Mouse (Mus musculus): ENCODE measurements around the gene E330017A01Rik. TPM values are rescaled to one million over a fixed set of nuclear protein-coding genes. Genes with fewer than 3 reads are reported as not detected.
A peak's percentile ranks its signal among the peaks of the same experiment; 100 is the strongest.
"Not testable (repeated sequence)": the region's sequence is repeated elsewhere in the genome, so short reads cannot be mapped to it uniquely, and the experiment has no call there.

Gene E330017A01Rik
- polyA plus RNA-seq, 1 experiment from 2014 or later, result not detected

DNA sequence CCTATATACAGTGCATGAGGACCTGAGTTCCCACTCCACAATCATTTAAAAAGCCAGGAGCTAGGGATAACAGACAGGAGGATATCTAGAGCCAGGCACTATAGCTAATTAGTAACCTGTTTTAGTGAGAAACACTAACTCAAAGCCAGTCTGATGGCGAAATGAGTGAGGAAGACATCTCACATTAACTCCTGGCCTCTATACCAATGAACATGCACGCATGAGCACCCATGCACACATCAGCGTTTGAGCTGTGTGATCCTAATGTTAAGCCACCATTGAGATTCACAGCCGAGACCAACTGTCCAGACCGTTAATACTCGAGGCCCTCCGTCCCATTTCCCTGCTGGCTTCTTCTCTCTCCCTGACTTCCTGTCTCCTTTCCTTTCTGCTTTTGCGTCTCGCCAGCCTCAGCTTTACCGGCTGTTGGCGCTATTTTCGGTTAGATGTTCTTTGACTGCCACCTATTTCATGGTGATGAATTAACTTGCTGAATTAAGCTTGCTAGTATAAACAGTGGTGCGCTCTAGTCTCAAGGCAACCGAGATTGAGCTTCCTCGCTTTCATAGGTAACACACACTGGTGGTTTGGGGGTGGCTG, 35.4 kb upstream of the E330017A01Rik start:
- Histone ChIP-seq H3K27ac (peak overlapping the region; percentile 99), H3K9ac (peak overlapping the region; percentile 99), H3K4me3 (replicated peaks) (peak overlapping the region; percentile 97), H3K36me3 (peaks cover 73% of the 10 kb centered on the region), H3K9me3 (replicated peaks) (no peaks in the 10 kb centered on the region), H3K4me2 (peak overlapping the region; percentile 79), H3K4me1 (replicated peaks) (peaks cover 66% of the 10 kb centered on the region), H3K27me3 (no peaks in the 10 kb centered on the region)
- 86% methylated on average over 15 of the region's 15 CpGs for WGBS (ENCODE audit: insufficient replicate concordance)
- ATAC-seq (ENCODE audit: low read depth), result no peak
- DNase-seq, result no peak

DNA sequence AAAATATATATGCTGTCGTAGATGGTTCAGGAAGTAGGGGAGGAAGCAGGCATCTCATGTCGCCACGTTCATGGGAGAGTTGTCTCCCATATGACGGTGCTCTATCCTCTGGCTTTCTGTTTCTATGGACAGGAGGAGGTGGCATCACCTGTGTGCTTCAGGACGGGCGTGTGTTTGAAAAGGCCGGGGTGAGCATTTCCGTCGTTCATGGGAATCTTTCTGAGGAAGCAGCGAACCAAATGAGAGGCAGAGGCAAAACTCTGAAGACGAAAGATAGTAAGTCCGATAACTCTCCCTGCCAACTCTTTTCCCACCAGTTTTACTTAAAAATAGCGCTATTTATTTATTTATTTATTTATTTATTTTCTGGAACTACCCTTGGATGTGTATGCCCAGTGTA, 33.9 kb upstream of the E330017A01Rik start:
- Histone ChIP-seq H3K4me3 (replicated peaks) (peak overlapping the region; percentile 97), H3K4me2 (peak overlapping the region; percentile 79), H3K36me3 (peaks cover 59% of the 10 kb centered on the region), H3K4me1 (replicated peaks) (peaks cover 67% of the 10 kb centered on the region), H3K9ac (peak overlapping the region; percentile 99), H3K9me3 (replicated peaks) (no peaks in the 10 kb centered on the region), H3K27me3 (no peaks in the 10 kb centered on the region), H3K27ac (peak overlapping the region; percentile 99)
- 36% methylated on average over 13 of the region's 13 CpGs for WGBS (ENCODE audit: insufficient replicate concordance)
- DNase-seq (no peak), ATAC-seq (ENCODE audit: low read depth) (no peak)

DNA sequence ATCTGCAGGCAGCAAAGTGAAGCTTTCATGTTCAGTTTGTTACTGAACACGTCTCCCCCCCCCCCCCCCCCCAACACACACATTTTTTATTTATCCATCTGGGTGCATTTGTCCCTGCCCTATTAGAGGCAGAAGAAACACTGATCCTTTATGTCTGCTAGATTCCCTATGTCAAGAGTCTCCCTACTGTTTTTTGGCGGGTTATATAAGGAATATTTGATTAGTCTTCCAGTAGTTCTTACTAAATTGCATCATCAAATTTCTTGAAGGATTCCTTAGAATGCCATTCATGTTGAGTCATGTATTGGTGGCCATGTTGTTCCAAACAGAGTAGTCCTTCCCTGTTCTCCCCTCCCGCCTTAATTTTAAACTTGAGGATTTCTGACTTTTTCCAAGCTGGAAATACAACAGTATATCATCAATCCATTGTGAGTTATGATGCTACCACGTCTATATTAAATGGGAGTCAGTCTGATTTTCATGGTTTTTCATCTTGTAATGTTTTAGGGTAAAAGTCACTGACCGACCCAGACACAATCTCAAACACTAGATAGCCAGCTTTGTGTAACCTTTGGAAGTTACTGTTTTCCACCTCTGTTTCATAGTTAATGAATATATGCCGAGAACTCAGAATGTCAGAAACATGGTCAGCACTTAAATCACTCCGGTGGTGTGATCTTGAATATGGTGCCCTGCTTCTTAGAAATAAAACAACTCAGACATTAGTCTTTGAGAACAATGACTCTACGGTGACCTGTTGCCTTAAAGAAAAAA, 32.9 kb upstream of the E330017A01Rik start:
- peak overlapping the region; percentile 97 for H3K4me3 ChIP-seq (replicated peaks)
- no peak for ATAC-seq (ENCODE audit: low read depth)
- peak overlapping the region; percentile 99 for H3K9ac ChIP-seq
- peaks cover 69% of the 10 kb centered on the region for H3K4me1 ChIP-seq (replicated peaks)
- H3K36me3 ChIP-seq, result peaks cover 50% of the 10 kb centered on the region
- H3K27me3 ChIP-seq, result no peaks in the 10 kb centered on the region
- WGBS (ENCODE audit: insufficient replicate concordance), result 23% methylated on average over 8 of the region's 8 CpGs
- no peaks in the 10 kb centered on the region for H3K9me3 ChIP-seq (replicated peaks)
- H3K27ac ChIP-seq, result peak overlapping the region; percentile 99
- no peak for DNase-seq
- H3K4me2 ChIP-seq, result peak overlapping the region; percentile 79

DNA sequence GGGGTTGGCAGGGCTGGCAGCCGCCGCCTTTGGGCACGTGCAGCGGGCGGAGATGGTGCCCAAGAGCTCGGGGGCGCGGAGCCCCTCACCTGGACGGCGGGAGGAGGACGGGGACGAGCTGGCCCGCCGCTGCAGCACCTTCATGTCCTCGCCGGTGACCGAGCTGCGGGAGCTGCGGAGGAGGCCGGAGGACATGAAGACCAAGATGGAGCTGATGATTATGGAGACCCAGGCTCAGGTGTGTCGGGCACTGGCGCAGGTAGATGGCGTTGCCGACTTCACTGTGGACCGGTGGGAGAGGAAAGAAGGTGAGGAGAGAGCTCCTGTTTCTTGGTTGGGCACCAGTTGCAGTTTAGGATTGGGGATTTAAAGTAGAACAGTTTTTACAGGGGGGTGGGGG, 32.1 kb upstream of the E330017A01Rik start:
- H3K27me3 ChIP-seq, result no peaks in the 10 kb centered on the region
- peak overlapping the region; percentile 97 for H3K4me3 ChIP-seq (replicated peaks)
- H3K36me3 ChIP-seq, result peaks cover 42% of the 10 kb centered on the region
- peak overlapping the region; percentile 99 for H3K9ac ChIP-seq
- H3K27ac ChIP-seq, result peak overlapping the region; percentile 99
- H3K9me3 ChIP-seq (replicated peaks), result no peaks in the 10 kb centered on the region
- H3K4me1 ChIP-seq (replicated peaks), result peaks cover 69% of the 10 kb centered on the region
- DNase-seq (no peak), ATAC-seq (ENCODE audit: low read depth) (no peak)
- WGBS (ENCODE audit: insufficient replicate concordance), result under 1% methylated on average over 25 of the region's 25 CpGs
- peak overlapping the region; percentile 79 for H3K4me2 ChIP-seq

DNA sequence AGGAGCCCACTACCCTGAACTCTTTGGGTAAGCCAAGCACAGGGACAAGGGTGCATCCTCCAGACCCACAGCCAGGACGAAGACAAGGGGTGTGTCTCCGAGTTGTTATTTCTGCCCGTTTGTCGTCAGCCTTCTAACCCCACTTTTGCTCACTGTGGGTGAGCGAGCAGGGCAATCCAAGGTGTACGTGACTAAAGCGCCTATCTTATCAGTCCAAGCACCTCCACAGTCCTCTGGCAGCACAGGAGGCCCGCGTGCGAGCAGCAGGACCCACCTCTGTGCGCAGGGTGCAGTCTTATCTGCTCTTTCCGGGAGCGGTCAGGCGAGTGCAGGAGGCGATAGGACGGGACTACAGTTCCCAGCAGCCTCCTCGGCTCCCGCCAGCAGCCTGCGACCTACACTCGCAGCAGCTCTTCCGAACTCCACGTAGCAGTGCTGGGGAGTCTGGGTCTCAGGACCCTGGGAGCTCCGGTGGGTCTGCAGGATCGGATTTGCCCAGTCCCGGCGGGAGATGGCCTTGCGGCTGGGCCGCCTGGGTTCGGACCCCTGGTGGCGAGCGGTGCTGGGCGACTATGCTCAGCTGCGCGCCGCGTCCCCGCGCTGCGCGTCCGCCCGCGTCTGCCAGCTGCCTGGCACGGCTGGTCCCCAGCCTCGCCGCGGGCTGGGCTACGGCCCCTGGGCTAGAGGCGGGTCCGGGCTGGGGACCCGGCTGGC, 31.5 kb upstream of the E330017A01Rik start, which contains the start of gene Cpox:
Gene Cpox, plus strand, starts transcription at position 376 of the 714 bp plus-strand sequence.
- Histone ChIP-seq H3K27me3 (no peaks in the 10 kb centered on the region), H3K27ac (peak within 1 kb of the TSS; percentile 99), H3K9ac (peak within 1 kb of the TSS; percentile 99), H3K4me3 (replicated peaks) (peak within 1 kb of the TSS; percentile 97), H3K4me2 (peak within 1 kb of the TSS; percentile 79), H3K36me3 (peaks cover 37% of the 10 kb centered on the region), H3K9me3 (replicated peaks) (no peaks in the 10 kb centered on the region), H3K4me1 (replicated peaks) (peaks cover 69% of the 10 kb centered on the region)
- WGBS (ENCODE audit: insufficient replicate concordance), result under 1% methylated on average over 51 of the region's 51 CpGs
- ATAC-seq (ENCODE audit: low read depth) (peak; percentile 96), DNase-seq (peak; percentile 98)

DNA sequence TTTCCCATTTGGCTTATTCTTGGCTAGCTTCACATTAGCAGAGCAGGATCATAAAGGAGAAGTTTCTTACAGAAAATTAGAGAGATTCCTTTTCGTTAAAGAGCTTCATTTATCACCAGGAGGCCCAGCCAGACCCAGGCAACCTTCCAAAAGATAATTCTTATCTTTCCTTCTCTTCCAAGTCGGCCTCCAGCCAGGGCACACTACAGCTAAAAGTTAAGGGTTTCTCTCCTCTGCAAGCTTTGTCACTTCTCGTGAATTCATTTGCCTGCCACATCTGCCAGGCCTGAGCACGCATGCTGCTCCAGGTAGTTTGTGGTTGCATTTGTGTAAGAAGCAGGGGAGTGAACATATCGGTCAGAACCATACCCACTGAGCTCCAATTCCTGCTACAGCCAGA, 30.7 kb upstream of the E330017A01Rik start:
- WGBS (ENCODE audit: insufficient replicate concordance), result 12% methylated on average over 5 of the region's 5 CpGs
- peaks cover 69% of the 10 kb centered on the region for H3K4me1 ChIP-seq (replicated peaks)
- no peaks in the 10 kb centered on the region for H3K27me3 ChIP-seq
- H3K27ac ChIP-seq, result peak overlapping the region; percentile 99
- H3K4me2 ChIP-seq, result peak overlapping the region; percentile 79
- ATAC-seq (ENCODE audit: low read depth) (peak; percentile 30), DNase-seq (peak; percentile 74)
- H3K9me3 ChIP-seq (replicated peaks), result no peaks in the 10 kb centered on the region
- H3K9ac ChIP-seq, result peak overlapping the region; percentile 99
- peaks cover 29% of the 10 kb centered on the region for H3K36me3 ChIP-seq
- H3K4me3 ChIP-seq (replicated peaks), result peak overlapping the region; percentile 97

DNA sequence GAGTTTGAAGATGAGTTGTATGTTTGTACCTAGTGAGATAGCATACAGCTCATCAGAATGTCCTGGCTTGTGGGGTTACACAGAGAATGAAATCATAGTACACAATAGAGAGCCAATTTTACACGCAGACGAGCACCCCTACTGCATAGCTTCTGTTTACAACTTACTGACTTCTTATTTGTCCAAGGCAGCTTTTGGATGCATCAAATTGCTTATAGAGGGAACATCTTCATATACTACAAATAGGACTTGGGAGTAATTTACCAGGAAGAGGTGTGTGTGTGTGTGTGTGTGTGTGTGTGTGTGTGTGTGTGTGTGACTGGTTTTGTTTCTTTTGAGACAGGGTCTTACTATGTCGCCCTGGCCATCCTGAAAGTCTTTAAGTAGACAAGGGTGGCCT, 30.0 kb upstream of the E330017A01Rik start:
- 41% methylated on average over 3 of the region's 3 CpGs for WGBS (ENCODE audit: insufficient replicate concordance)
- Histone ChIP-seq H3K27ac (peak overlapping the region; percentile 99), H3K9ac (peak overlapping the region; percentile 99), H3K4me2 (peak overlapping the region; percentile 79), H3K4me3 (replicated peaks) (peak overlapping the region; percentile 97), H3K9me3 (replicated peaks) (no peaks in the 10 kb centered on the region), H3K36me3 (peaks cover 22% of the 10 kb centered on the region), H3K4me1 (replicated peaks) (peaks cover 69% of the 10 kb centered on the region), H3K27me3 (no peaks in the 10 kb centered on the region)
- ATAC-seq (ENCODE audit: low read depth) (no peak), DNase-seq (no peak)

DNA sequence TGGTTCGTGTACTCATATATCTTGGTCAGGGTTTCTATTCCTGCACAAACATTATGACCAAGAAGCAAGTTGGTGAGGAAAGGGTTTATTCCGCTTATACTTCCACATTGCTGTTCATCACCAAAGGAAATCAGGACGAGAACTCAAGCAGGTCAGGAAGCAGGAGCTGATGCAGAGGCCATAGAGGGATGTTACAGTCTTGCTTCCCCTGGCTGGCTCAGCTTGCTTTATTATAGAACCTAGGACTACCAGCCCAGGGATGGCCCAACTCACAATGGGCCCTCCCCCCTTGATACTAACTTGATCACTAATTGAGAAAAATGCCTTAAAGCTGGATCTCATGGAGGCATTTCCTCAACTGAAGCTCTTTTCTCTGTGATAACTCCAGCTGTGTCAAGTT, 28.1 kb upstream of the E330017A01Rik start:
- WGBS (ENCODE audit: insufficient replicate concordance), result 81% methylated on average over 3 of the region's 3 CpGs
- DNase-seq; H3K36me3 ChIP-seq; ATAC-seq (ENCODE audit: low read depth); H3K4me2 ChIP-seq; H3K27me3 ChIP-seq; H3K9me3 ChIP-seq (replicated peaks); H3K4me3 ChIP-seq (replicated peaks): not testable (repeated sequence)
- peak overlapping the region; percentile 49 for H3K9ac ChIP-seq
- peak overlapping the region; percentile 99 for H3K27ac ChIP-seq
- peaks cover 79% of the 10 kb centered on the region for H3K4me1 ChIP-seq (replicated peaks)

DNA sequence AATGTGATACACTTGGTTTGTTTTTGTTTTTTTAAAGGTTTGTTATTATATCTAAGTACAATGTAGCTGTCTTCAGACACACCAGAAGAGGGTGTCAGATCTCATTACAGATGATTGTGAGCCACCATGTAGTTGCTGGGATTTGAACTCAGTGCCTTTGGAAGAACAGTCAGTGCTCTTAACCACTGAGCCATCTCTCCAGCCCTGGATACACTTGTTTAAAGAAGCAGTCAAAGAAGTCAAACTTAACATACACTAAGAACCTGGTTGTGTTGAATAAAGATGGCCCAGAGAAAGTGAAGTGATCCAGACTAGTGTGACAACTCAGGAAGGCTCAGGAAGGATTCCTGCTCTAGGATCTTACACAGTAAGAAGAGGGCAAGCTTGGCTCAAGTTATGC, 26.6 kb upstream of the E330017A01Rik start:
- Histone ChIP-seq H3K4me1 (replicated peaks) (peaks cover 95% of the 10 kb centered on the region), H3K27ac (peak overlapping the region; percentile 99), H3K9ac (0 out of 2 replicates have a peak overlapping the region, but pooled peaks have one; percentile 2)
- H3K4me2 ChIP-seq; H3K27me3 ChIP-seq; H3K9me3 ChIP-seq (replicated peaks); H3K36me3 ChIP-seq; DNase-seq; H3K4me3 ChIP-seq (replicated peaks); ATAC-seq (ENCODE audit: low read depth): not testable (repeated sequence)

DNA sequence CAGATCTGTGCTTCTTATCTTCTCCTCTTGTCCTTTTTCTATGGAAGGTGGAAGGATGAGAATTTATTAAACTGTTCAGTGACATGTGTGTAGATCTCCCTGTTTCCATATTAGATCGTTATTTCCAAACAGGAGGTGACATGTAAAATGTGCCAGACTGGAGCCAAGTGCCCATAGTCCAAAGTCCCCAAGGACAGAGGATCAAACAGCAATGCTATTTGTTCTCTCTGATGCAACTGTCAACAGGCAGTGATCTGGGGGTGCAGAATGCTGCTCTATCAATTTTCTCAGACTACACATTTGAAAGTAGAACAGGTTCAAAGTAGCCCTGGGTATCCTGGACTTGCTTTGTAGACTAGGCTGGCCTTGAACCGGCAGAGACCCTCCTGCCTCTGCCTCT, 25.3 kb upstream of the E330017A01Rik start:
- Histone ChIP-seq H3K4me2 (no peak overlapping the region), H3K27me3 (no peaks in the 10 kb centered on the region), H3K9ac (peak overlapping the region; percentile 37), H3K27ac (peak overlapping the region; percentile 99), H3K36me3 (no peaks in the 10 kb centered on the region), H3K9me3 (replicated peaks) (no peaks in the 10 kb centered on the region), H3K4me1 (replicated peaks) (peaks cover 99% of the 10 kb centered on the region), H3K4me3 (replicated peaks) (no peak overlapping the region)
- DNase-seq (no peak), ATAC-seq (ENCODE audit: low read depth) (no peak)
- WGBS (ENCODE audit: insufficient replicate concordance), result 74% methylated on average over 2 of the region's 2 CpGs

DNA sequence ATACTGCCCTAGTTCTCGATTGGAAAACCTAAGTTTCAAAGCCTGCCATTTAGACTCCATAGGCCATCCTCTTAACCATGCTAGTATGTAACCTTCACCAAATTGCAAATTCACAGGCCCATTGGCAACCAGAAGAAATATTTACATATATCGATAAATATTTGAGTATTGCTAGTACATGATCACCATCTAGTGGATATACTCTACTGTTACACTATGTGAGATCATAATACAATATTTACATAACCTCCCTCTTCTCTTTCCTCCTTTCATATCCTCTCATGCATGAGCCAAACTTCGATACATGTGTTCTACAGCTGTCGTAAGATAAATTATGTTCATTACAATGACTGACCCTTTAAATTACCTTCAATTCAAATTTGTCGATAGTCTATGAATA, 24.5 kb upstream of the E330017A01Rik start:
- Histone ChIP-seq H3K4me3 (replicated peaks) (no peak overlapping the region), H3K4me1 (replicated peaks) (peaks cover 100% of the 10 kb centered on the region), H3K27me3 (no peaks in the 10 kb centered on the region), H3K27ac (peak overlapping the region; percentile 99), H3K36me3 (no peaks in the 10 kb centered on the region), H3K9me3 (replicated peaks) (no peaks in the 10 kb centered on the region), H3K4me2 (no peak overlapping the region), H3K9ac (peak overlapping the region; percentile 74)
- ATAC-seq (ENCODE audit: low read depth), result no peak
- DNase-seq, result no peak
- WGBS (ENCODE audit: insufficient replicate concordance), result 40% methylated on average over 5 of the region's 5 CpGs

Data from liver, embryonic 13.5 days (tissue).